Mouse (Mus musculus) WW6 (cell line): ENCODE results near the gene Invs.

Experiments
- DNase-seq: peaks from one replicate; pipeline ENCODE4 v3.0.0-alpha.2; 2013; ENCODE audit warnings: low read depth, low spot score

Invs gene

DNA sequence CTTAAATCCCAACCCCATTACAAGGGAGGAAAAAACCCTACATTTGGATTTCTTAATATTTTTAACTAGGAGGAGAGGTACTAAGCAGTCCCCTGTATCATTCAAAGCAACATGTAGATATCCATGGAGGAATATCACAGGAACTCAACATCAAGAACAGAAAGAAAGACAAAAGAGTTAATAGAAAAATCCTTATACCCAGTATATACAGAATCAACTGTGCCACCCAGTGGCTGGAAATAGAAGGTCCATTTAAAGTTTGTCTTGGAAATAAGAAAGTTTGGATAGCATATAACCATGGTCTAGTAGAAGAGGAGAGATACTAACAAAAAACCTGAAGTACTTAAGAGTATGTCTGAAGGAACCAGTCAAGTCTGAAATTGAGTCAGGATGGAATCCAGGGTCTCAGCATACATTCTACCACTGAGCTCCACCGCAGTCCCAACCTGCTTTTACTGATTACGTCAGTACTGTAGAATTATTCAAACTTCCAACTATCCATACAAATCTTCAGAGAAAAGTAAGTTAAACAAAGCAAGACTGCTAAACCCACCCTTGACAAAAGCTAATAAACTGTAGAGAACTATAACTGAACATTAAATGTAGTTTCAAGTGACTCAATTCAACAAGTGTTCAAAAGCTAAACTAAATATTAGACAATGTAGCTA is 174.7 kb downstream of the Invs start:
- DNase-seq = no peak

DNA sequence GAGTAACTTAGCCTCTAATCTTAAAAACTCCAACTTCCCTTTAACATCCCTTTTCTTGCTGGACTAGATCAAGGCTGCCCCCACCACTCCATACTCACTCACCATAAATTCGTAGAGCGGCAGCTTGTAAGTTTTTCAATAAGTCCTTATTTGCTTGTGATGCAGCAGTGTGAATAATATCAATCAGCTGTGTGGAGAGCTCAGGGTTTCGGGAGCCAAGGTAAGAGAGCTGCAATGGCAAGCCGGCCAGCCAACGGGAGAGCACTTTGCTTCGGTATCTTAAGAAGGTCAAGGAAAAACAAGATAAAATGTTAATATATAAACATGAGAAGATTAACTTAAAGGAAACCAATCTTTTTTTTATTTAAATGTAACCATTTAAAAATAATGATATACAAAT is 178.9 kb downstream of the Invs start:
- no peak for DNase-seq

DNA sequence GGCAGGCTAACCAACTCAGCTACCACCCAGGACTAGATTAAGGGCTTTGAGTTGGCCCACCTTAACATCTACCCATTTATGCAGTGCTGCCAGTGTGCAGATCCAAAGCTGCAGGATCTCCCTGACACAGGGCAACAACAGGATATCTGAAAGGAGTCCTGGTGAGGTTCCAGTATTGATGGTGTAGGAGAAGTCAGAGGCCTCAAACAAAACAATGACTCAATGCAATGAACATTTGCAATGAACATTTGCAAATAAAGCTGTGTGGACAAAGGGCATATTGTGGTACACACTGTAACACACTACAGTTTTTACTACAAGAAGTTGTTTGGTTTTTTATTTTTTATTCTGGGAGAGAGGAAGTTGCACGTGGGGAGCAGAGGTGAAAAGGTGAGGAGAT is 181.5 kb downstream of the Invs start:
- DNase-seq = no peak

DNA sequence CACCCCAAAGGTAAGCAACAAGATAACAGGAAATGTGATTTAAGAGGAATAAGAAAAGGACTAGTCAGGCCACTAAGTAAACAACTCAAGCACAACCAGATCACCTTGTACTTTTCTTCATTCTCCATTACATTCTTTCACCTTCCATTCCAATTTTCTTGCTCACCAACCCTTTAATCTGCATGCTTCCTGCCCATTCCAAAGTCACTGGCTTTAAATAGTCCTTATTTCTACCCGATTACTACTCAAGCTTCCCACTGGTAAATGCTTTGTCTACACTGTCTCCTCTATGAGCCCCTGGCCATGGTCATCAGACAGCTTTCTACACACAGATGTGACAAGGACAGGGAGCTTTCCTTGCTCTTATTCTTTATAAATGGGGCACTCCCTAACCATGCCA is 191.4 kb downstream of the Invs start:
- no peak for DNase-seq

DNA sequence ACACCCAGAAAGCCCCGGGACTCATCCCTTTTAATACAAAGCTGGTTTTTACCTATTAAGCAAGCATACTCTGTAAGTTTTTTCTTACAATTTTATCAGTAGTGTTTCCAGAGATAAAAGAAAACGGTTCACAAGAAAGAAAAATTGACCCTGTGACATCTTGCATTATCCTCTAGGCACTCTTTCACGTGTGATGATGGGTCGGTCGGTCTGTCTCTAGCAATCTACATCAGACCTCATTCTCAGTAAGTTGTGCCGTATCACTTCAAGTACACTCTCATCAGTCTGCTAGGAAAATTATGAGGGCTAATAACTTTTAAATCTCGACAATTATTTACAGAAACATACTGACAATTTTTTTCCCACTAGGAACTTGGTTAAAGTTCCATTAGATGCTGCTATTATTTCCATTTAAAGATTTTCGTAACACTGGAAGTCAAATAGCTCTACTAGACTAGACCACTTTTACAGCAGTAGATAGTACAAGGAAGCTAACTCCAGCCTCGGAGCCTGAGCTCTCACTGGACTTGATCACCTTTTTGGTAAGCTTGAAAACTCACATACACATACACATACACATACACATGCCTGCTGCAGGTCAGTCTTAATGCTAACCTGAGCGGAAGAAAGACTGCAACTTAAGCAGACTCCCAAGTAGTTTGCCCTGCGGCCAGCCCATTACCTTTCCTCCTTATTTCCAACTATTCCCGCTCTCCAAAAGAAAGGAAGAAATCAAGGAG is 192.7 kb downstream of the Invs start:
- DNase-seq = no peak

DNA sequence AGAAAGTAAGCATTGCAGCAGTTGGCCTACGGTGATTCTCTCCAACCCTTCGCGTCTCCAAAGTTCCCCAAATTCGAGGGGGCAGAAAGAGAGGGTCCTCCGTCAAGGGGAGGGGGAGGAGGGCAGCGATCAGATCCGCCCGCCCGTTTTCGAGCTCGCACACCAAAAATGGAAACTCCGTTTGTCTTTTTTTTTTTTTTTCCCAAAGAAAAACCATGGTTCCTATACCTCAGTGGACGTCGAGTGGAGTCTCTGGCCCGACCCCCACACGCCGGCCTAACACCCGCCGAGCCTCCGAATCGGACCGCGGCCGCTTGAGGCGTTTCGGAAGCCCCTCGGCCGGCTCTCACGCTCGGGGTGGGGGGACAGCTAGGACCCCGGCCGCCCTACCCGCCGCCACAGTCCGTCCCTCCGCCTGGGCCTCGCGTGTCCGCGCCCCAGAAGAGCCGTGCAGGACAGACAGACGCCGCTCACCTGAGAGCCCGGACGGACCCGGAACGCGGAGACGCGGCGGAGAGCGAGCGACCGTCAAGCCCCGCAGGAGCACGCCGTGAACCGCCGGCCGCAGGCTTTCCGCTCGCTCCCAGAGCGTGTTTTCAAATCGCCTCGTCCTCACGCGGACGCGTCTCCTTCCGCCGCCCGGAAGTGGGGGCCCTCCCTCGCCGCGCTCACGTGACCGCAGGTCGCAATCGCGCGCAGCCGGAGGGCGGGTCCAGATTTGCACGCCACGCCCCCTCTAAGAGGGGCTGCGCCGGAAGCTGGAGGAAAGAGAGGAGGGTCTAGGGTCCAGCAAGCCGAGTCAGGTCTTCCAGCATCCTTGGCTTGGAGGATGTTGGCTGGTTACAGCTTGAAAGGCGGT is 193.5 kb downstream of the Invs start, which contains the start of gene Tex10:
TSS of gene Tex10 (minus strand) at position 668 of the 859 bp plus-strand sequence.
- DNase-seq = peak; percentile 80

DNA sequence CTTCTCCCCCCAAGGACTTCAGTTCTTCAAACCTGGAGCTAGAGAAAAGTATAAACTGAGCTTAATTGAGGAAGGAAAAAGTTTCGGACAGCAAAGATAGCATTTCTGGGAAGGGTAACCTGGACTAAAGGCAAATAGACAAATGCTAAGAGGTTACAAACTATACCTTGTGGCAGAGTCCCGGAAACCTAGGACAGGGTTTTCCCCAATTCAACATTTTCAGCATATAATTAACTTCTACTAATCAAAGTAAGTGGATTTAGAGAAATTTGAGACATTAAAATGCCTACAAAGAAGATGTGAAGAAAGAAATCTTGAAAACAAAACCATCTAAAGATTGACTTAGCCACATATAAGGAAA is 194.1 kb downstream of the Invs start:
- DNase-seq = no peak

DNA sequence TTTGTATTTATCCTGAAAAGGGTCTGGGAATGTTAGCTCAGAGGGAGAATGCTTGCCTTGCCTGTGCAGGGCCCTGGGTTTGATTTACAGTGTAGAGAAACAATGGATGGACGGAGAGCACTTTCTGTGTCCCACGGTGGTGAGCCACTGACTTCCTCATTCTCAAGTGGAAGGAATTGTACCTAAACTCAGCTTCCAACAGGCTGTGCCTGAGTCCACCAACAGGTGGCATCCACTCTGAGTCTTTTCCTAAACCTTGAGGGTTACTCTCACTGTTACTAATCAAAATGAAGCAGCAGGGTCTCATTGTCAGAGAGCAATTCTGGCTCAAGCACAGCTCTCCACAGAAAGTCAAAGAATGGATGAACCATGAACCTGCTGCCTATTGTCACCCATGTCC is 201.7 kb downstream of the Invs start:
- DNase-seq = peak; percentile 56
